Mouse (Mus musculus): ENCODE measurements around the gene Tas2r120.
"Not testable (repeated sequence)": the region's sequence is repeated elsewhere in the genome, so short reads cannot be mapped to it uniquely, and the experiment has no call there.

Tas2r120 gene

DNA sequence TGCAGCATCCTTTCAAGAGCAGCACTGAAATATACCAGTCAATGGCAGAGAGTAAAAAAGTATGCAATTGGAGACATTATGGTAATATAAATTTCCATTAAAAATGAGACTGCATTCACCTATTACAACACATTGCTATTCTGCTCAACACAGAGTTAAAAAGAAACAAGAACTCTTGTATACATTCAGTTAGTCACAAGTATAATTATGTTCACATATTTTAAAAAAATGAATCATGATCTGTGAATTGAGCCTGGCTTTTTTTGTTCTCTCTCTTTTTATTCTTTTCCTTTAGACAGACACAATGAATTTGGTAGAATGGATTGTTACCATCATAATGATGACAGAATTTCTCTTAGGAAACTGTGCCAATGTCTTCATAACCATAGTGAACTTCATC is at the start of gene Tas2r120:
TSS of gene Tas2r120 (plus strand) at position 301 of the 400 bp plus-strand sequence.
- no peak for DNase-seq (ENCODE audit: extremely low spot score, low spot score)

DNA sequence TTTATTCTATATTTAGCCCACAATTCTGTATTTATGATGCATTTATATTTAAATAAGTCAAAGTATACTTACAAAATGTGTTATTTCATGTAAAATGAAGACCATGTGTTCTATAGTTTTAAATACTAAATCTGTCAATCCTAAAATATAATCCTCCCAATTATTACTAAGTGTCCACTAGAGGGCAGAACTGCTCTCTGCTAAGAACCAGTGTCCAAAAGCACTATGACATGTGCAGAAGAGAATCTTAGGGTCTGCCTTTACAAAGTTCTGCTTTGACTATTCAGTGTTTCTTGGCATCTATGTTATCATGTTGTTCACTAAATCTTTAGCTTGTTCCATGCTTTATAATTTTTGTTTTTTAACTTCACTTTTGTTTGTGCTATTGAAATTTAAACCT is 7.4 kb upstream of the Tas2r120 start:
- no peak for DNase-seq (ENCODE audit: extremely low spot score, low spot score)

DNA sequence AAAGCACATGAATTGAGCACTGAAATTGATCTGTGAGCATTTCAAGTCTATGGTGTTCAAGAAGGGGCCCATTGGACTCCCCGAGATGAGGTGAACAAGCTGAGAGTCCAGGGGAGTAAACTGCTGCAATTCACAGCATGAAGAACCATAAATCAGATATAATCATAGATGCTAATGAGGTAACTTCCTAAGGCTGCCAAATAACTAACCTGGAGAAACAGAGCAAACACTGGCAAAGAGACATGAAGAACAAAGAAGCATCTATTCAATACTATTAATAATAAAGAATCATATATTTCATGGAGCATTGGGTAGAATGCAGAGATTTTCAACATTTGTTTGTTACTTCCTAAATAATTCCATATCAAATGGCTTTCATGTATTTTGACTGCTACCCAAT is 5.3 kb upstream of the Tas2r120 start, which contains the start of gene A630073D07Rik:
TSS of gene A630073D07Rik (minus strand) at position 101 of the 400 bp plus-strand sequence.
- no peak for DNase-seq (ENCODE audit: extremely low spot score, low spot score)

DNA sequence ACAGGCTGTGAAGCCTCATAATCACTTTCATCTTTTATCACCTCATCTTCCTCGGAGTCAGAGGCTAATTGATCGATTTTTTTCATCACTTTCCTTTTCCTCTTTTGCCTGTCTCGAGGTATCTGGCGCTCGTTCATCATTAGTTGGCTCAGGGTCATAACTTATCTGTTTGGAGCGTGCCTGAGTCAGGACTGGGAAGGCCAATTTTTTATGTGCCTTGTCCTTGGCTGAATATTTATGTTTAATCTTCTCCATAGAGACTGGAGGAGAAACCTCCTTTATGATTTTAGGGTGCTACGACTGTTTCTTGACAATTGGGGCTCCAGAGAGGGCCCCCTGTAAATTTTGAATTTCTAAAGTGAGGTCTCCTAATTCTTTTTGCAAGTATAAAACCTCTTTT is 34.8 kb downstream of the Tas2r120 start:
- not testable (repeated sequence) for DNase-seq (ENCODE audit: extremely low spot score, low spot score)

DNA sequence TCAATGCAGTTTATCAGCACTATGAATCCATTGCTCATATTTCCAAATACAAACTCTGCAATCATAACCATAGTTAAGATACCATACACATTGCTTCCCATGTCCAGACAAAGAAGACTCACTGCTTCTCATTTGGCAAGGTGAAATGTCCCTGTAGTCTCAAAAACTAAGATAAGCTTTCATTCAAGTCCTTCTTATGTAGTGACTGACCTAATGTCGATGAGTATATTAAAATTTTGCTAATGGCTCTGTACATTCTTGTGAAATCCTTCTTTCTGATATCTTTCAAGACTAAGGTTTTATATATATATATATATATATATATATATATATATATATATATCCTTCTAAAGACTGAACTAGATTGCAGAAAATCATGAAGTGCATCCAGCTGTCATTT is 44.2 kb downstream of the Tas2r120 start, which contains the start of gene Tas2r121:
TSS of gene Tas2r121 (minus strand) at position 101 of the 400 bp plus-strand sequence.
- DNase-seq (ENCODE audit: extremely low spot score, low spot score) = no peak
